Mouse (Mus musculus): ENCODE results near the gene Col25a1.

DNA sequence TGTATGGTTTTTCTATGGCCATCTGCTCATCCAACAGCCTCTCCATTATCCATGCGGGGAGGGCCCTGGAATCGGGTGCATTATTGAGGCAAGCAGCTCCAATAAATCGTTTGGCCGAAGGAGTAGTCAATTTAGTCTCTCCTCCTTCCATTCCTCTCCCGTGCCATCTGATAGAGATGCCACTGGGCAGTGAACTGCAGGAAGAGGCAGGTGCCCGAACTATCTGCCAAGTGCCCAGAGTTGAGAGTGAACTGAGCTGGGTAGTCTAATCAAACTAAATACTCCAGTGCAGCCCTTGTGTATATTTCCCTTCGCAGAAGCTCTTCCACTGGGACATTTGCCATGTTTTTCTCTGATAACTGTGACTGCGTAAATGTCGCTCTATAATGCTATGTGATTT is 403.7 kb downstream of the Col25a1 start:
- TF ChIP-seq CTCF (conservative IDR thresholded peaks at IDR 0.05; ENCODE audit: insufficient read depth, insufficient read length, low read depth, low read length) = no peak
- TF ChIP-seq POLR2A (IDR thresholded peaks at IDR 0.05; ENCODE audit: low read depth, low read length) = no peak
